Mouse (Mus musculus) brain, embryonic 14.5 days (tissue): Measurements from ENCODE around the gene Stpg2. TPM values are rescaled to one million over a fixed set of nuclear protein-coding genes. Genes with fewer than 3 reads are reported as not detected.
"Not testable (repeated sequence)": the region's sequence is repeated elsewhere in the genome, so short reads cannot be mapped to it uniquely, and the experiment has no call there.

Experiments used
- DNase-seq: peaks from one replicate; pipeline ENCODE4 v3.0.0-alpha.2; 2011; ENCODE audit warnings: low read depth
- CTCF ChIP-seq: fragments of 200-500 bp; IDR thresholded peaks from 2 replicates; pipeline ENCODE4 v1.5.1; 2012; ENCODE audit warnings: inconsistent platforms, mild to moderate bottlenecking, moderate library complexity, borderline replicate concordance; ENCODE audit not compliant: insufficient read depth, insufficient read length; ENCODE audit errors: extremely low read depth
- POLR2A ChIP-seq: fragments of 200-500 bp; IDR thresholded peaks from 2 replicates; pipeline ENCODE4 v1.6.1; 2012; ENCODE audit warnings: mild to moderate bottlenecking, inconsistent platforms, borderline replicate concordance; ENCODE audit not compliant: poor library complexity, insufficient read depth, insufficient read length, severe bottlenecking; ENCODE audit errors: extremely low read depth
- polyA plus RNA-seq: library from polyadenylated mRNA; depleted of rRNA; stranded (reverse); fragments of >200 nt; gene quantifications from 2 replicates; pipeline ENCODE4 v1.2.3, GENCODE M21; 2012; rRNA removed

Stpg2 gene
- polyA plus RNA-seq, 1 experiment = 0.04 TPM

- TF ChIP-seq POLR2A = no peak
- TF ChIP-seq CTCF = no peak
- DNase-seq = no peak
These were observed 471.2 kb downstream of the Stpg2 start for GRCm38 (mm10) chr3:139676723-139677122.

GRCm38 (mm10) chr3:139704238-139704637, 498.7 kb downstream of the Stpg2 start:
- DNase-seq = not testable (repeated sequence)

DNA sequence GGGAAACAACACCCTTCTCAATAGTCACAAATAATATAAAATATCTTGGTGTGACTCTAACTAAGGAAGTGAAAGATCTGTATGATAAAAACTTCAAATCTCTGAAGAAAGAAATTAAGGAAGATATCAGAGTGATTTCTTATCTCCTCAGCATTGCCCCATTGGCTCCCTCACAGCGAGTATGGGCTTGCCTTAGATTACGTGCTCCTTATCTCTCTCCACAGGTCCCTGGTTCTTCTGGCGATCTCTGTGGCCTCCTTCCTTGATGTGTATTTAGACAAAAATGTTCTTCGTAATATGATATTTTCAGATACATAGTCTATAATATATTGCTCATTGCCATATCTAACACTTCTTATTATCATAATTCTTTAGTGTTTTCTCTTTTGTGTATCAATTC, 501.9 kb downstream of the Stpg2 start:
- not testable (repeated sequence) for DNase-seq

DNA sequence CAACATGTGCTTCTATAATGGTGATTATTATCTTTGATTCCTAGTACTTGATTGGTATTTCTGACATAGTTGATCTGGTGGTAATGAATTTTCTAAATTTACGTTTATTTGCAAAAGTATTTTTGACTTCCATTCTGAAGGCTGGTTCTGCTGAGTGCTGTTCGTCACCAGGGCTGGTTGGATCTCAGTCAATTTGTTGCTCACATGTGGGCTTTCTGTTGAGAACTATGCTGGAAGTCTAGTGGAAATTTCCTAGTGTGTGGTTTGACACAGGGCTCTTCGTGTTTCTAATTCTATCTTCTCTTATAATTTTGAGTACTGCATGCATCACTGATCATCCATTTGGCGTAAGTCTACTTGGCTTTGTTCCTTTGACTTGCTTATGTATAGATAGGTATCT, 504.3 kb downstream of the Stpg2 start:
- no peak for DNase-seq
- no peak for TF ChIP-seq CTCF
- no peak for TF ChIP-seq POLR2A

- DNase-seq = no peak
- no peak for TF ChIP-seq CTCF
- no peak for TF ChIP-seq POLR2A
These were observed 523.3 kb downstream of the Stpg2 start for GRCm38 (mm10) chr3:139728751-139729150.

- TF ChIP-seq CTCF (no peak), POLR2A (no peak)
- no peak for DNase-seq
These were observed 523.8 kb downstream of the Stpg2 start for GRCm38 (mm10) chr3:139729248-139729647.

GRCm38 (mm10) chr3:139733156-139733555, 527.7 kb downstream of the Stpg2 start:
- no peak for DNase-seq
- TF ChIP-seq POLR2A (no peak), CTCF (no peak)

DNA sequence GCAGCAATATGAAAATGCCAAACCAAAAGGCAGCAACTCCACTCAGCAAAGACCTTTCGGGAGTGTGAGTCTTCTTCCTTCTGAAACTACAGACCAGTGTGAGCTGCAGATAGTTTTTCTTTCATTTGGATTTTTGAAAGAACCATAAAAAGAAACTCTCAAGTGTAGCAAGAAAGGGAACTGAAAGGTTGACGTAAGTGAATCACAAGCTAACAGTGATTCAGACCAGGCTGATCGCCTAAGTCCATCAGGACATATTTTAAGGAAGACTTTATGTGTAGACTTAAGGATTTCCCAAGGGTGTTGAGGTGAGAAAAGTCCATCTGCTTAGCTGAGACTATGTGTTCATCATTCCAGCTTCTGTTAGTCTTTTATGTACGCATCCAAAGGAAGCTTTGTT, 533.9 kb downstream of the Stpg2 start:
- DNase-seq = no peak
- TF ChIP-seq CTCF (no peak), POLR2A (no peak)

Other genes starting within 250 kb of the Stpg2 start
- 37.5 and 54.7 TPM in 2 replicates for gene Rap1gds1, start 130.5 kb upstream of the Stpg2 start, polyA plus RNA-seq